Mouse (Mus musculus) cerebellum, adult 2 months (tissue): ENCODE results near the gene Dip2c. TPM values are rescaled to one million over a fixed set of nuclear protein-coding genes. Genes with fewer than 3 reads are reported as not detected.

ENCODE experiments used
- DNase-seq, 2 experiments: peaks; one replicate each; pipeline ENCODE4 v3.0.0; 2021
- H3K27ac ChIP-seq: fragments of 200-500 bp; 2 replicates; pipeline ENCODE4 v1.5.1; 2012; ENCODE audit warnings: low read length, control low read depth, inconsistent platforms; ENCODE audit not compliant: insufficient read depth
- H3K27me3 ChIP-seq: fragments of 200-500 bp; 2 replicates; pipeline ENCODE4 v1.6.1; 2012; ENCODE audit warnings: inconsistent platforms, mild to moderate bottlenecking, low read length, moderate library complexity; ENCODE audit not compliant: control insufficient read depth, insufficient read depth
- H3K4me1 ChIP-seq: fragments of 200-500 bp; 2 replicates; pipeline ENCODE4 v1.6.1; 2011; ENCODE audit warnings: low read length; ENCODE audit not compliant: control insufficient read depth, insufficient read depth
- H3K4me3 ChIP-seq: fragments of 200-500 bp; replicated peaks from 2 replicates; pipeline ENCODE3; 2011; ENCODE audit warnings: mild to moderate bottlenecking, low read depth, low read length, control low read depth; ENCODE audit not compliant: insufficient read depth
- CTCF ChIP-seq: fragments of 200-500 bp; IDR thresholded peaks from 2 replicates; pipeline ENCODE4 v1.5.1; 2011; ENCODE audit warnings: low read depth, mild to moderate bottlenecking, control low read depth, low read length, moderate library complexity, borderline replicate concordance; ENCODE audit not compliant: insufficient read depth
- POLR2A ChIP-seq: fragments of 200-500 bp; IDR thresholded peaks from 2 replicates; pipeline ENCODE4 v1.6.1; 2011; ENCODE audit warnings: low read length, control low read depth, borderline replicate concordance; ENCODE audit not compliant: insufficient read depth
- WGBS: fragments of 180-500 bp; shearing (Covaris S2); methylation state at CpG from one replicate; pipeline ENCODE4 v1.1.7; 2018; 5-methylcytosine and 5-hydroxymethylcytosine counted together
- polyA plus RNA-seq: library from polyadenylated mRNA; depleted of rRNA; stranded (reverse); fragments of >200 nt; gene quantifications from 2 replicates; pipeline ENCODE4 v1.2.3, GENCODE M21; 2012

Gene Dip2c
- polyA plus RNA-seq, 1 experiment = 22.8 TPM

DNA sequence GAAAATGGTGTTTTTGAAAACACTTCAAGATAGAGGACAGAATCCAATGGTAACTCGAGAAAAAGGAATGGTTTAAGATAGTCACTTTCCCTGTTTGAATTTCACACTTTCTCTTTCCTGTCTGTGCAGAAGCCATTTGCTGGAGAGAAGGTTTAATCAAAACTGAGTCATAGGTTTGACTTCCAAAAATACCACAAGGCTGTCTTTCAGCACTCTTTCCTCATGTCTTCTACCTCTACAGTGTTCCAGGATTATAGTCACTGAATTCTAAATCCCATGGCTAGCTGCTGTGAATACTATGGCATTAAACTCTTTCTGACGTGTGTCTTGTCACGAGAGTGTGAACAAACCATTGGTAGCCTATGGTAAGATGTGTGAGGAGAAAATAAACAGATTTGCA is 173.9 kb downstream of the Dip2c start:
- TF ChIP-seq POLR2A = no peak
- TF ChIP-seq CTCF = no peak
- H3K27me3 ChIP-seq = no peaks in the 10 kb centered on the region
- peaks cover 7% of the 10 kb centered on the region; the same call in 1 of the 2 replicates for H3K4me1 ChIP-seq
- 81% methylated on average over 3 of the region's 3 CpGs for WGBS
- H3K27ac ChIP-seq = no peak overlapping the region
- DNase-seq = no peak
- no peak overlapping the region for H3K4me3 ChIP-seq

DNA sequence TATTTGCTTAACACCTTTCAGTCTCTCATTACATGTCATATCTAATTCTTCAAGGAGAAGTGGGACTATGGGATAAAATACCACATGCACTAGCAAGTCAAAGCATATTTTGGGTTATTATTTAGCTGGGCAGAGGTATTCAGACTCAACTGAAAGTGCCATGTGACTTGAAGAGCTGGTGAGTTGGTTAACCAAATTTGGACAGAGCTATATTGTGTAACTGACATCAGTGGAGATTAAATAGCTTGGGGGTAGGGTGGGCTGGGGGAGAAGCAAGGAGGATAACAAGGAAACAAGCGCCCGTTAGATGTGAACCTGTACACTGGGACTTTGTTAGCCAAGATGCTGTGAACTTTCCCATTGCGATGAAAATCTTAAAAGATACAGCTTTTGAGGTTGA is 175.6 kb downstream of the Dip2c start:
- 98% methylated on average over 3 of the region's 3 CpGs for WGBS
- no peak overlapping the region for H3K27ac ChIP-seq

GRCm38 (mm10) chr13:9454426-9455177 is 178.3 kb downstream of the Dip2c start:
- DNase-seq = no peak
- TF ChIP-seq POLR2A (no peak), CTCF (no peak)
- Histone ChIP-seq H3K27ac (no peak overlapping the region), H3K4me1 (no peaks in the 10 kb centered on the region), H3K27me3 (no peaks in the 10 kb centered on the region), H3K4me3 (no peak overlapping the region)
- 69% methylated on average over 4 of the region's 4 CpGs for WGBS

More for the DNA sequence above, 175.6 kb downstream of the Dip2c start:
- no peak for DNase-seq
- H3K27me3 ChIP-seq = no peaks in the 10 kb centered on the region
- no peaks in the 10 kb centered on the region for H3K4me1 ChIP-seq
- TF ChIP-seq POLR2A (no peak), CTCF (no peak)
- H3K4me3 ChIP-seq = no peak overlapping the region

GRCm38 (mm10) chr13:9455979-9456378 is 179.7 kb downstream of the Dip2c start:
- Histone ChIP-seq H3K4me3 (no peak overlapping the region), H3K27me3 (no peaks in the 10 kb centered on the region), H3K27ac (no peak overlapping the region), H3K4me1 (no peaks in the 10 kb centered on the region)
- WGBS = 83% methylated on average over 1 of the region's 1 CpGs
- TF ChIP-seq CTCF (no peak), POLR2A (no peak)
- DNase-seq = no peak

- DNase-seq = no peak
- 89% methylated on average over 8 of the region's 8 CpGs for whole genome bisulfite sequencing
These were observed 181.3 kb downstream of the Dip2c start for GRCm38 (mm10) chr13:9457420-9458308.

GRCm38 (mm10) chr13:9464457-9464856 is 188.1 kb downstream of the Dip2c start:
- H3K27me3 ChIP-seq = no peaks in the 10 kb centered on the region
- no peak overlapping the region for H3K27ac ChIP-seq
- TF ChIP-seq POLR2A (no peak), CTCF (no peak)
- DNase-seq = peak in 1 of 2 experiments; percentile 37
- no peak overlapping the region for H3K4me3 ChIP-seq
- H3K4me1 ChIP-seq = no peaks in the 10 kb centered on the region; the same call in 1 of the 2 replicates
- 25% methylated on average over 3 of the region's 3 CpGs for WGBS

More at GRCm38 (mm10) chr13:9457420-9458308, 181.3 kb downstream of the Dip2c start:
- no peak overlapping the region for H3K4me3 ChIP-seq
- H3K4me1 ChIP-seq = no peaks in the 10 kb centered on the region
- no peak for TF ChIP-seq POLR2A
- TF ChIP-seq CTCF = no peak
- no peak overlapping the region for H3K27ac ChIP-seq
- H3K27me3 ChIP-seq = no peaks in the 10 kb centered on the region

DNA sequence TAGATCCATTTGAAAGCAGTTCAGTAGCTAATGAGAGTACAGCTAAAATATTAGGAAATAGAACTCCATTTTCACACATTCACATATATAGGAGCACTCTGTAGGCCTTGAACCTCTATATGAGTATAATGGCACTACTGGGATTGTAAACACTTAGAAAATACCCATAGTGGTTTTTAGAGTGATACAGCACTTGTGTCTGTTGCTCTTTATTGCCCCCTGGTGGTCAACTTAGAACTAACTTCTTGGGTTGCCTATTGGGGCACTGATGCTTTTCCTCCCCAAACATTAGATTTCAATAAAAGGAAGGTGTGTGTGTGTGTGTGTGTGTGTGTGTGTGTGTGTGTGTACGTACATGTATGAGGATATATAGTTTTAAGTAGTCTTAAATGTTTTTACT is 190.9 kb downstream of the Dip2c start:
- WGBS = 52% methylated on average over 1 of the region's 1 CpGs

DNA sequence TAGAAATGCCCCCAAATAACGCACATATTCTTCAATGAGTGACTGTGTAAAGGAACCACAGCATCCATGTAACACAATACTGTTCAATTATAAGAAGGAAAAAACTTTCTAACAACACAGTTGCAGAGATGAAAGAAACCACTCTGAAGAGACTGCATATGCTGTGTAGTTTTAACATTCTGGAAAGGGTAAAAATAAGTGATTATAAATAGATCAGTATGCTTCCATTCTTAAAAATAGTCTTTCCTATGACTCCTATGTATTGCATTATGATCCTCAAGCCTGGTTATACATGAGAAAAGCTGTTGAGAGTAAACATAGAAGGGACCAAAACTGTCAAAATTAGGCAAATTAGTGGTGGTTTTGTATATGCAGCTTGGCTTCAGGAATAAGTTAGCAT is 197.1 kb downstream of the Dip2c start:
- Histone ChIP-seq H3K4me1 (no peaks in the 10 kb centered on the region), H3K27ac (no peak overlapping the region), H3K4me3 (no peak overlapping the region), H3K27me3 (no peaks in the 10 kb centered on the region)
- 94% methylated on average over 1 of the region's 1 CpGs for WGBS
- no peak for TF ChIP-seq CTCF
- no peak for TF ChIP-seq POLR2A
- DNase-seq = no peak

More for the DNA sequence above, 190.9 kb downstream of the Dip2c start:
- H3K27ac ChIP-seq = no peak overlapping the region
- no peaks in the 10 kb centered on the region for H3K27me3 ChIP-seq
- no peak overlapping the region for H3K4me3 ChIP-seq
- DNase-seq = peak; percentile 36 to 61
- TF ChIP-seq CTCF = no peak
- no peaks in the 10 kb centered on the region; the same call in 1 of the 2 replicates for H3K4me1 ChIP-seq
